Mouse (Mus musculus) heart, embryonic 10.5 days (tissue): ENCODE data around the gene Sim1. TPM values are rescaled to one million over a fixed set of nuclear protein-coding genes. Genes with fewer than 3 reads are reported as not detected.

ENCODE experiments used
- DNase-seq: peaks from one replicate; pipeline ENCODE4 v3.0.0-alpha.2; 2017; ENCODE audit warnings: low spot score
- H3K27ac ChIP-seq: fragments of 300-500 bp; sonication (generic); 2 replicates; pipeline ENCODE4 v1.5.1; 2016; ENCODE audit warnings: mild to moderate bottlenecking
- H3K27me3 ChIP-seq: fragments of 300-500 bp; sonication (generic); 2 replicates; pipeline ENCODE4 v1.6.1; 2016; ENCODE audit warnings: mild to moderate bottlenecking; ENCODE audit not compliant: poor library complexity, insufficient read depth, severe bottlenecking
- H3K36me3 ChIP-seq: fragments of 300-500 bp; sonication (generic); 2 replicates; pipeline ENCODE4 v1.6.1; 2016; ENCODE audit warnings: mild to moderate bottlenecking, moderate library complexity
- H3K4me1 ChIP-seq: fragments of 300-500 bp; sonication (generic); 2 replicates; pipeline ENCODE4 v1.6.1; 2016; ENCODE audit warnings: mild to moderate bottlenecking
- H3K4me3 ChIP-seq: fragments of 300-500 bp; sonication (generic); 2 replicates; pipeline ENCODE4 v1.5.1; 2016; ENCODE audit warnings: mild to moderate bottlenecking, moderate library complexity
- H3K9me3 ChIP-seq: fragments of 300-500 bp; sonication (generic); 2 replicates; pipeline ENCODE4 v1.6.1; 2016; ENCODE audit warnings: mild to moderate bottlenecking, moderate library complexity
- WGBS: fragments of 180-500 bp; shearing (Covaris S2); methylation state at CpG from one replicate; pipeline ENCODE4 v1.1.7; 2016; 5-methylcytosine and 5-hydroxymethylcytosine counted together
- polyA plus RNA-seq: library from polyadenylated mRNA; unstranded; fragments of >200 nt; fragmentation: Nextera tagmentation; extraction: Ambion mirVana; gene quantifications from 2 replicates; pipeline ENCODE4 v1.2.1, GENCODE M21; 2016

The Sim1 gene
- polyA plus RNA-seq, 1 experiment from 2014 or later: 0.10 TPM

DNA sequence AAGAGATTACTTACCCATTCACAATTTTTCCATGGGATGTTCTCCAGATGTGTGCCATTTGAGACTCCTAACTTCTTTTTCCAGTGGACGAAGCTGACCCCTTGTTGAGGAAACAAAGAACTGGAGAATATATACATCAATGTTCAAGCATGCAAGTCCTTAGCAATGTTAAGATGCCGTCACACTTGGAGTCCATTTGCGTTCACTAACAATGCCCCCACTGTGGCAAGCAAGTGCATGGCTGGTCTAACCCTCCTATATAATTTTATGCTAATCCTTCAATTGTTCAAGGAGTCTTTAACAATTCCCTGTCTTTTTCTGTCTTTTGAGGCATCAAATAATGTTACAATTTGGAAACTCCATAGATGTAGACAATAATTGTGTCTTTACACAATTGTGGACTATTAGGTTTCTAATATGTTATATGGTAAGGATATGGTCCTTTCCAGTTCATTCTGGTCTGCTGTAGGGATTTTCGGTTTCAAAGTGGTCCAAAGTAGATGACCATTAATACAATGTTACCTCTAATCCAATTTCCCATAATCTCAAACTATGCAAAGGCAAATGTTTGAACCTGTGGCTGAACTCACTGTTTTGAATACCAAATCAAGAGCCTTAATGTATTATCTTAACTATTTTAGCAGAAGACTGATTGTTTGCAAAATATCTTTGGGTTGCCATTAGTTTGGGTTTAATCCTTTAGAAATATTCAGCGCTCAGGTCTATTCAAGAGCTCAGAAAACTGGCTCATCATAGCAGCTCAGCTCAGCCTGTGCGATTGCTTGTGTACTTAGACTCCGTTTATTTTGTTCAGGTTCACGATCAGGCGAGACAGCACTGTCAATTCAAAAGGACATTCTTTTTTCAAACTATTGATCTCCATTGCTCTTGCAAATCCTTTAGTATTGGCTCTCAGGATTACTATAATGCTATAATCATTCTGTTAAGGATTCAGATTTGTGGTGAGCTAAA lies 129.0 kb downstream of the Sim1 start:
- H3K9me3 ChIP-seq: no peaks in the 10 kb centered on the region
- H3K4me1 ChIP-seq: no peaks in the 10 kb centered on the region
- H3K4me3 ChIP-seq: no peak overlapping the region
- H3K27ac ChIP-seq: no peak overlapping the region
- WGBS: 82% methylated on average over 9 of the region's 9 CpGs
- no peaks in the 10 kb centered on the region for H3K36me3 ChIP-seq
- H3K27me3 ChIP-seq: no peaks in the 10 kb centered on the region
- DNase-seq: no peak
